Mouse (Mus musculus): ENCODE data around the gene Zfp982. TPM values are rescaled to one million over a fixed set of nuclear protein-coding genes. Genes with fewer than 3 reads are reported as not detected.
"Not testable (repeated sequence)": the region's sequence is repeated elsewhere in the genome, so short reads cannot be mapped to it uniquely, and the experiment has no call there.

Gene Zfp982
- 4.2 and 4.8 TPM in 2 replicates for polyA plus RNA-seq (2015; fragmentation: Nextera tagmentation; extraction: Ambion mirVana)

DNA sequence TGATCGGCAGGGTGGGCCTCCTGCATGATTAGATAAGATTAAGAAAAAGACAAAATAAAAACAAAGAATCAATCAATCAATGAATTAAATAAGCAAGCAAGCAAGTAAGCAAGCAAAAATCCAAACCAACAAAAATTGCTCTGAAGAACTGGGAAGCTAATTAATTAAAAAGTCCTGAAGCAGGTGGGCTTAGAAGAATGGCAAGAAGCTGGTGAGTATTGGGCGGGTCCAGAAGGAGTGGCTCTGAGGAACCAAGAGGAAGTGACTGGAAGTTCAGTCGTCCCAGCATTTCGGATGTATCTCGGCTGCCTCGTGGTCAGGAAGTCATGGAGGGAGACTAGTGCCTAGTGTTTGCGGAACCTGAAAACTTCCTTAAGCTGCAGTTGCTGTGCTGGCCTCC, at the start of gene Zfp982:
Gene Zfp982, plus strand, starts transcription at position 301 of the 400 bp plus-strand sequence.
- H3K27ac ChIP-seq (replicated peaks); H3K4me2 ChIP-seq; ATAC-seq (ENCODE audit: low read depth); H3K4me1 ChIP-seq (replicated peaks); H3K27me3 ChIP-seq; H3K36me3 ChIP-seq; H3K4me3 ChIP-seq; H3K9ac ChIP-seq: not testable (repeated sequence)
- H3K9me3 ChIP-seq, result peaks cover 57% of the 10 kb centered on the region
- WGBS, result 89% methylated on average over 7 of the region's 7 CpGs

DNA sequence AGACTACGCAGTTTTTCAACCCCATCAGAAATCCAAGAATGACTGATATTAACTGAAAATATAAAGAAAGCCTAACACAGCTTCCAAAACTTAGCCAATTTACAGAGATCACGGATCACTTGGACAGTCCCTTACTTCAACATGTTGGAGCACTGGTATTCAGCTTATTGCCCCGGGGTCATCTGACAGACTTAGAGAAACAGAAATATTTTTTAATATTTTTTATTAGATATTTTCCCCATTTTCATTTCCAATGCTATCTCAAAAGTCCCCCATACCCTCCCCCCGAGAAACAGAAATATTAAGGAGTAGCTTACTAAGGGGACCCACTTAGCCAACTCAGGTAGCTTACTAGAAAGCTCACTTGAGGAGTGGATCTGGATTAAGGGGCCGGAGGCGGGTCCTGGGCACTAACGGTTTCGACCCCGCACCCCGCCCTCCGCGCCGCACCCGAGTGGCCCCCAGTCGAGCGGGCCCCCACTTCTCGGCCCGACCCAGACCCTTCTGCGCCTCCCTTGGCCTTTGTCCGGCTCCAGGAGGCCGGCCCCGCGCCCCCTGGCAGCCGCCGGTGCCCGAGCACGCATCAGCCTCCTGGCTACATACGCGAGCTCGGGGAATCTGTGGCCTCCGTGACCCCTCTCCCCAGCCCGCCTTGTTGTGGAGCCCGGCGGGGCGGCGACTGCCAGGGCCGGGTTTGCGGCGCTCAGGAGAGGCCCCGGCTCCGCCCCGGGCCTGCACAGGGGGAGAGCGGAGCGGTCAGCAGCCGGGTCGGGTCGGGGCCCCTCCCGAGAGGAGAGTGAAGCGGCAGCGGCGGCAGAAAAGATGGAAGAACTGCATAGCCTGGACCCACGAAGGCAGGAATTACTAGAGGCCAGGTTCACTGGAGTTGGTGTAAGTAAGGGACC, 49.3 kb upstream of the Zfp982 start:
- WGBS, result 9% methylated on average over 52 of the region's 52 CpGs
- H3K36me3 ChIP-seq; H3K9me3 ChIP-seq; H3K27me3 ChIP-seq; H3K4me1 ChIP-seq (replicated peaks): not testable (repeated sequence)
- ATAC-seq (ENCODE audit: low read depth), result peak; percentile 98
- Histone ChIP-seq H3K4me3 (peak overlapping the region; percentile 57), H3K9ac (peak overlapping the region; percentile 91), H3K27ac (replicated peaks) (peak overlapping the region; percentile 46; the same call in 1 of the 2 replicates), H3K4me2 (peak overlapping the region; percentile 90)

DNA sequence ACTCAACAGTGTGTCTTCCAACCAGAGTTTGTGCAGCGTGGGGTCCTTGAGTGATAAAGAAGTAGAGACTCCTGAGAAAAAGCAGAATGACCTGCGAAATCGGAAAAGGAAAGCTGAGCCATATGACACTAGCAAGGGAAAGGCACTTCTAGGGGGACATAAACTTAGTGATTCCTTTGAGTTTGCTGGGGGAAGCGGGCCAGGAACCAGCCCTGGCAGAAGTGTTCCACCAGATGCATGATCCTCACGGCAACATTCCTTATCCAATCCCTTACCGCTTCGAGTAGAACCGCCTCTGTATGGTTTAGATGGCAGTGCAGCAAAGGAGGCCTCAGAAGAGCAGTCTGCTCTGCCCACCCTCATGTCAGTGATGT, 48.7 kb upstream of the Zfp982 start:
- WGBS, result 41% methylated on average over 8 of the region's 8 CpGs
- H3K9me3 ChIP-seq; H3K36me3 ChIP-seq; H3K27me3 ChIP-seq; H3K4me1 ChIP-seq (replicated peaks): not testable (repeated sequence)
- H3K4me3 ChIP-seq, result peak overlapping the region; percentile 57
- H3K27ac ChIP-seq (replicated peaks), result 0 out of 2 replicates have a peak overlapping the region, but pooled peaks have one; percentile 46
- peak overlapping the region; percentile 90 for H3K4me2 ChIP-seq
- peak overlapping the region; percentile 91 for H3K9ac ChIP-seq
- peak; percentile 59; the same call in 1 of the 2 replicates for ATAC-seq (ENCODE audit: low read depth)

DNA sequence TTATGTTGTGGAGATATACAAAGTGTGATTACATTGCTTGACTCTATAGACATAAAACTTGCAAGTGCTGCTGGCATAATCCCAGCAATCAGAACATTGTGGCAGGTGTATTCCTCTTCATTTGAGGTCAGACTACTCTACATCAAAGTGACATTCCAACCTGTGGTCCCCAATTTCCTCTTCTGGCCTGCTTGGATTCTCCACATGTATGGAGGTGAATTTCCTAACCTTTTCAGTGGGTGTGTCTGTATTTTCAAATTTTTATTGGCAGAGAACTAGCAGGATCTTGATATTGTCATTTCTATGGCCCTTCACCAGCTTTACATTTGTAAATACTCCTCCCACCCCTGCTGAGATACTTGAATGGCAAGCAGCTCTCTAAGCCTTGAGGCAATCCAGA, 46.8 kb upstream of the Zfp982 start:
- H3K4me1 ChIP-seq (replicated peaks); H3K4me3 ChIP-seq; H3K9ac ChIP-seq; H3K27me3 ChIP-seq; ATAC-seq (ENCODE audit: low read depth); H3K36me3 ChIP-seq; H3K27ac ChIP-seq (replicated peaks); H3K4me2 ChIP-seq: not testable (repeated sequence)
- H3K9me3 ChIP-seq, result peaks cover 15% of the 10 kb centered on the region; the same call in 1 of the 2 replicates

DNA sequence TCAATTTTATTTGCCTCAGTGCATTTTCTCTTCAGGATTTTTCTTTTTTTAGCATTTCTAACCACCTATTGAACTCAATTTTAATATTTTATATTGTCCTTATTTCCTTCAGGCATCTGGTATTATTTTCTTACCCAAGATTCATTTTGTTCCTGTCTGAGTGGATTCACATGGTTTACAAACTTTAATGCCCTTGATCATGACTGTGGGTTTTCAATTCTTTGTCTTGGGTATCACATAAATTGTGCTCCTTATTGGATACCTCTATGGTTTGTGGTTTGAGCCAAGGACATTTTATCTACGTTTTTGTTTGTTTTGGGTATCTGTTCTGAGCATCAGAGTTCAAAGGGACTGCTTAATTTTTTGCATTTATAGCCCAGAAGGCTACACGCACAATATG, 43.9 kb upstream of the Zfp982 start:
- 74% methylated on average over 2 of the region's 2 CpGs for WGBS
- Histone ChIP-seq H3K9me3 (peaks cover 18% of the 10 kb centered on the region; the same call in 1 of the 2 replicates), H3K4me1 (replicated peaks) (no peaks in the 10 kb centered on the region), H3K9ac (no peak overlapping the region), H3K27ac (replicated peaks) (no peak overlapping the region), H3K36me3 (no peaks in the 10 kb centered on the region), H3K4me3 (no peak overlapping the region), H3K27me3 (no peaks in the 10 kb centered on the region), H3K4me2 (no peak overlapping the region)
- ATAC-seq (ENCODE audit: low read depth), result no peak

DNA sequence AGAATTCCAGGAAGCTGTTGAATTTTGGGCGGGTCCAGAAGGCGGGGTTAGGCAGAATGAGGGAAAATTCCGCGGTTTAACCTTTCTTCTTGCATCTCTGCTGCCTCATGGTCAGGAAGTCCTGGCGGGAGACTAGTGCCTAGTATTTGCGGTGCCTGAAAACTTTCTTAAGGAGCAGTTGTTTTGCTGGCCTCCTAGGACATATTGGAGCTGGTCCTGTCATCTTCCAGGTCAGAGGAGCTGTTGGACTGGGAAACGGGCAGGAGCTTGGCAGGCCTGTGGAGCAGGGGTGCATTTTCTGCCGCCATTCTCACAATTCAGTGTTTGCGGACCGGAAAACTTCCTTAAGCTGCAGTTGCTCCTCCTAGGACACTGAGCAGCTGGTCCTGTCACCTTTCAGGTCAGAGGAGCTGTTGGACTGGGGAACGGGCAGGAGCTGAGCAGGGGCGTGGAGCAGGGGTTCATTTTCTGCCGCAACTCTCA, 43.1 kb upstream of the Zfp982 start:
- H3K9me3 ChIP-seq, result peaks cover 18% of the 10 kb centered on the region; the same call in 1 of the 2 replicates
- WGBS, result 41% methylated on average over 13 of the region's 13 CpGs
- H3K4me1 ChIP-seq (replicated peaks), result no peaks in the 10 kb centered on the region
- H3K4me3 ChIP-seq, result peak overlapping the region; percentile 3; the same call in 1 of the 2 replicates
- ATAC-seq (ENCODE audit: low read depth), result no peak
- H3K27me3 ChIP-seq, result no peaks in the 10 kb centered on the region
- peak overlapping the region; percentile 33 for H3K4me2 ChIP-seq
- H3K9ac ChIP-seq, result no peak overlapping the region
- no peak overlapping the region for H3K27ac ChIP-seq (replicated peaks)
- H3K36me3 ChIP-seq, result no peaks in the 10 kb centered on the region

DNA sequence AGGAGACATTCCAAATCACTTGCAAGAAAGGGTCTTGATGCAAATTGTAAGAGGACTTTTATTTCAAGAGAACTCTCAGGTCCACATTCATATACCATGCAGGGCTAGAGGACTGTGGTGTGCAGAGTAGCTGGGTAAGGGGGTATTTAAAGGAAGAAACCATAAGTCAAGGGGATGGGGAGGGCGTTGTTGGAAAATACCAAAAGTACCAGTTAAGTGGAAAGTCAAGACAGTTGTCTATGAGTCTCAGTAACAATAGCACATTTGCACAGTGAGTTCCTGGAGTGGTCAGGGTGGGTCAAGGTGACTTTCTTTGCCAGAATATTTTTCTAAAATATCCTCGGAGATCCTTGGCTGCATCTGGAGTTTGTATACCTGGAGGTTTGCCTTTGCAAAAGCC, 42.2 kb upstream of the Zfp982 start:
- ATAC-seq (ENCODE audit: low read depth); H3K4me3 ChIP-seq; H3K9ac ChIP-seq; H3K27me3 ChIP-seq; H3K36me3 ChIP-seq; H3K4me2 ChIP-seq; H3K4me1 ChIP-seq (replicated peaks); H3K27ac ChIP-seq (replicated peaks): not testable (repeated sequence)
- peaks cover 18% of the 10 kb centered on the region; the same call in 1 of the 2 replicates for H3K9me3 ChIP-seq
- 75% methylated on average over 2 of the region's 2 CpGs for WGBS

DNA sequence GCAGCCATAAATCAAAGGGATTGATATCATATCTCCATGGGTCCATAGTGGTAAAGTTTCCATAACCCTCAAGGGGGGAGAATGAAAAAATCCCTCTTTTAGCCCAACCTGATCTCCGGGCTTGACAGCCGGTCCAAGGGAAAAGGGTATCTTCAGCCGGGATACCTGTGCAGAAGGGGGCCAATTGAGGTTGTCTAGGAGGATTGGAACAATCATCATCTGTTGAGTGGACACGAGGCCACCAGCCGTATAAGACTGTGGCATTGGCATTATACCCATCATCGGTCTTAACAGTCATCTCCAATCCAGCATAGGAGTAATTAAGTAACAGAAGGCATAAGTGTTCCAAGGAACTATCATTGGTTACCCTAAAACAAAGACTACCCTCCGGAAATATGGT, 25.0 kb upstream of the Zfp982 start:
- ATAC-seq (ENCODE audit: low read depth); H3K4me3 ChIP-seq; H3K4me2 ChIP-seq; H3K27ac ChIP-seq (replicated peaks); H3K9ac ChIP-seq; H3K4me1 ChIP-seq (replicated peaks); H3K36me3 ChIP-seq; H3K27me3 ChIP-seq: not testable (repeated sequence)
- peaks cover 64% of the 10 kb centered on the region for H3K9me3 ChIP-seq
- WGBS, result 90% methylated on average over 7 of the region's 7 CpGs

DNA sequence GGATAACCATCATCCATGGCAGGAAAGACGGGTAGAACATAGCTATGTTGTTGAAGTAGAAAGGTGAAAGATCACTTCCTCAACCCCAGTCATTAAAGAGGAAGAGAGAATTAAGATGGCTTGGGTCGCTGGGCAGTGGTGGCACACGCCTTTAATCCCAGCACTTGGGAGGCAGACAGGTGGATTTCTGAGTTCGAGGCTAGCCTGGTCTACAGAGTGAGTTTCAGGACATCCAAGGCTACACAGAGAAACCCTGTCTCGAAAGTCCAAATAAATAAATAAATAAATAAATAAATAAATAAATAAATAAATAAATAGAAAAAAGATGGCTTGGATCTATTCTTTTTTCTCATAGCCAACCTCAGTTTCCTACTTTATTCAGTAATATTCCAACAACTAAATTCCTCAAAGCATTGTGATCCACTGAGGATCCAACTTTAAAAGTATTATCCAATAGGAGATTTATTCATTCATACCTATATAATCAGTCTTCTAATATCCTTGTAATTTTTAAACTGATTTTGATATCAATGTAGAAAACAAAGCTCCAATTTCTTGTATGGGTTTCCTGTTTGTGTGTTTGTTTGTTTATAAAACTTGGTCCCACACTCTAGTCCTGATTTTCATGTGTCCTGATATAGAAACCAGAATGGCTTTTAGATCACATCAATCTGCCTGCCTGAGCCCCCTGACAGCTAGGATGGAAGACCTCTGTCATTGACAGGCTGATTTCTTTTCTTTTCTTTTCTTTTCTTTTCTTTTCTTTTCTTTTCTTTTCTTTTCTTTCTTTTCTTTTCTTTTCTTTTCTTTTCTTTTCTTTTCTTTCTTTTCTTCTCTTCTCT, 6.8 kb downstream of the Zfp982 start:
- not testable (repeated sequence) for H3K9ac ChIP-seq; H3K27me3 ChIP-seq; H3K4me2 ChIP-seq; H3K4me3 ChIP-seq; H3K27ac ChIP-seq (replicated peaks); H3K36me3 ChIP-seq; ATAC-seq (ENCODE audit: low read depth); H3K4me1 ChIP-seq (replicated peaks)
- 87% methylated on average over 5 of the region's 5 CpGs for WGBS
- peaks cover 25% of the 10 kb centered on the region for H3K9me3 ChIP-seq

DNA sequence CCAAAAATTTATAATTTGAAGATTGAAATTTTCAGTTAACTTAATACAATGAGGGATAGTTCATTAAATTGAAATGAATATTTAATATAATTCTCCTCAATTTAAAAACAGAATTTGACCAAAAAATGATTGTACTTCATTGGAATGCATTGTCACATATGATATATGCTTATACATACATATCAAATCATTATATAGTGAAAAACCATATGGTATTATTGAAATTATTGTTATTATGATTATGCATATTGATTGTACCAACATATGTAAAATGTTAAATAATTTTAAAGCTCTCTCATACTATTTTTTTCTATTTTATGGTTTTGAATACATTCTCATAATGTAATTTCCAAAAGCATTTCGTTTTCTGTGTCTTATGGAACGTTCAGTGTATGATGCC, 17.0 kb downstream of the Zfp982 start:
- H3K9me3 ChIP-seq, result peaks cover 33% of the 10 kb centered on the region
- 0 out of 2 replicates have a peak, but pooled peaks cover 3% of the 10 kb centered on the region for H3K36me3 ChIP-seq
- H3K4me1 ChIP-seq (replicated peaks), result no peaks in the 10 kb centered on the region
- H3K4me2 ChIP-seq, result no peak overlapping the region
- WGBS, result 85% methylated on average over 2 of the region's 2 CpGs
- H3K4me3 ChIP-seq, result no peak overlapping the region
- ATAC-seq (ENCODE audit: low read depth), result no peak
- H3K27me3 ChIP-seq, result no peaks in the 10 kb centered on the region
- H3K27ac ChIP-seq (replicated peaks), result no peak overlapping the region
- H3K9ac ChIP-seq, result no peak overlapping the region

DNA sequence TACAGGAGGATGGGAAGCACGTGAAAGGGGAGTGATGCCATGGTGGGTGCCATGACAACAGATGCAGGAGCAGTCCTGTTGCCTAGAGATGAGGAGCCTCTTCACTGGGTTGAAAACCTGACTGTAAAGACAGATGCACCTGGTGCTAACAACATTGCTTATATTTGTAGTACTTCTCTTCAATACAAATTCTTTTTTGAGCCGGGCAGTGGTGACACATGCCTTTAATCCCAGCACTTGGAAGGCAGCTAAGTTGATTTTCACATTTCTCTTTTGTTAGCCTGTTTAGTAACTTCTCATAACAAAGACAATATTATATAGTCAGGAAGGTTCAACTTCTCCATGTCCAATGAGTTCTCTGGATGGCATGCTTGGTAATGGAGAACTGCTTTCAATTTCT, 26.8 kb downstream of the Zfp982 start:
- Histone ChIP-seq H3K36me3 (no peaks in the 10 kb centered on the region), H3K4me3 (no peak overlapping the region), H3K27me3 (no peaks in the 10 kb centered on the region), H3K4me1 (replicated peaks) (no peaks in the 10 kb centered on the region), H3K9me3 (peaks cover 76% of the 10 kb centered on the region), H3K9ac (no peak overlapping the region), H3K4me2 (no peak overlapping the region), H3K27ac (replicated peaks) (no peak overlapping the region)
- ATAC-seq (ENCODE audit: low read depth), result peak; percentile 47; the same call in 1 of the 2 replicates
- WGBS, result 68% methylated on average over 2 of the region's 2 CpGs

DNA sequence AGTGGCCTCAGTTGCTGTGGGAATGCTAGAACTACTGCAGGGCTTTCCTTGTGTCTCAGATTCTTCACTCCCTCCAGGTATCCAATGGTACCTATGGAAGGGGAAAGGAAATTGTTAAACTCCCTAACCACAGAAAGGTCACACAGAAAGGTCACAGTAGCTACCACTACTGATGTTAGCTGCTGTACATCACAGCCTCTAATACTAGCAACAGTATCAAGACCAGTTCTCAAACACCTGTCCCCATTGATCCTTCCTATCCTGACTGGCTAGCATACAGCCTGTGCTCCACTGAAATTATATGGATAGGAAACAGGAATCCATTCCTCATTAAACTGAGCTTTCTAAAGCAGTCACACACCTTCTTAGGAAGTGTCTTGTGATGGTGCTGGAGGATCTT, 27.9 kb downstream of the Zfp982 start:
- no peak overlapping the region for H3K27ac ChIP-seq (replicated peaks)

More for the DNA sequence above, 27.9 kb downstream of the Zfp982 start:
- no peak overlapping the region for H3K9ac ChIP-seq
- H3K36me3 ChIP-seq, result no peaks in the 10 kb centered on the region
- H3K4me2 ChIP-seq, result no peak overlapping the region
- H3K27me3 ChIP-seq, result no peaks in the 10 kb centered on the region
- no peak for ATAC-seq (ENCODE audit: low read depth)
- no peak overlapping the region for H3K4me3 ChIP-seq
- H3K4me1 ChIP-seq (replicated peaks), result no peaks in the 10 kb centered on the region
- H3K9me3 ChIP-seq, result peaks cover 81% of the 10 kb centered on the region

Data from neural tube, embryonic 13.5 days (tissue).